Mouse (Mus musculus) cerebellum, adult 8-10 months (tissue): ENCODE results near the gene Klhdc2.

Experiments used
- DNase-seq: peaks from one replicate; pipeline ENCODE4 v3.0.0; 2022

The Klhdc2 gene

DNA sequence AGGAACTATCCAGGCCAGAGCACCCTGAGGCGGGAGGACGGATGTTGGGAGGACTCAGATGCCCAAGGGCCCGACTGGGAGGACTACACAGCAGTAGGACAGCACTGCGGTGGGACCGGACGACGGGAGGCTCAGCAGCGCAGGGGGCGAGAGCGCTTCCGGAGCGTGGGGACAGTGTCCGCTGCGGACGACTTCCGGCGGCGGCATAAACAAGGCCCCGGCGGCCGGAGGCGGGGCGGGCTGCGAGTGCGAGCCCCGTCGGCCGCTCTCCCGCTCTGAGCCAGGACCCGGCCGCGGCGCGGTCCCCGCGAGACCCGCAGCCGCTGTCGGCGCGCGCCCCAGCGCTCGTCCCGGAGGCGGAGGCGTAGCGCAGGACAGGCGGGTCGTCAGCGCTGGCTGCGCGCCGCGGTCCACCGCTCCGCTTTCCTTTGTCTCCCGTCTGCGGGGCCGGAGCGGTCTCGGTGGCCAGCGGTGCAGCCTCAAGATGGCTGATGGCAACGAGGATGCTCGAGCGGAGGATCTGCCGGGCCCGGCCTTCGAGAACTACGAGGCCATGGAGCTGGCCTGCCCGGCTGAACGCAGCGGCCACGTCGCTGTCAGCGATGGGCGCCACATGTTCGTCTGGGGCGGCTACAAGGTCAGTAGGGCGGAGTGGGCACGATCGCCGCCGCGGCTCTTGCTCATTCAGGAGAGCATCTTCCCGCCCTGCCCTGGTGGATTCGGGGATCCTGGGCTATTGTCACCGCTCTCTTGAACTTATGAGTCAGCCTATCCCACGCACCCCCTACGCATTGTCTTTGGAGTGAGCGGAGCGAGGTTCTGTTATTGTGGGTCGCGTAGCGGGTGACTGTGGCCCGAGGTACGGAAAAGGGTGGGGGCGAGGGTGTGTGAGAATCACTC lies at the start of gene Klhdc2:
Gene Klhdc2, plus strand, starts transcription at position 171 of the 900 bp plus-strand sequence.
- peak; percentile 84 for DNase-seq

DNA sequence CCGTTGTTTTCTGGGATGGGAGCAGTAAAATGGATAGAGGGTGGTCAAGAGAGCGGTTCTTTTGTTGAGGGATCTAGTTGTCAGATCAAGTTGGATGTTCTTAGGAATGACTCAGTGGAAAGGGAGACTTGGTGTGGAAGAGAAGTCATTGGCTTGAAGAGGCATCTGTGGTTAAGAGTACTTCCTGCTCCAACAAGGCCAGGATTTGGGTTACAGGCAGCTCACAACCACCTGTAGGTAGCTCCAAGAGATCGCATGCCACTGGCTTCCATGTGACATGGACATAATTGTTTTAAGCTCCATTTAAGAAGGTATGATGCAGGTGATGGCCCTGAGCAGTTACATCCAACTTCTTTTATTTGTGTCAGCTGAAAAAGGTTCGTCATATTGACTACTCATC lies 46.7 kb upstream of the Klhdc2 start:
- DNase-seq, result no peak

- no peak for DNase-seq
Observed at GRCm38 (mm10) chr12:69250756-69251155, 45.7 kb upstream of the Klhdc2 start.

- no peak for DNase-seq
Observed at GRCm38 (mm10) chr12:69253806-69254205, 42.7 kb upstream of the Klhdc2 start.

DNA sequence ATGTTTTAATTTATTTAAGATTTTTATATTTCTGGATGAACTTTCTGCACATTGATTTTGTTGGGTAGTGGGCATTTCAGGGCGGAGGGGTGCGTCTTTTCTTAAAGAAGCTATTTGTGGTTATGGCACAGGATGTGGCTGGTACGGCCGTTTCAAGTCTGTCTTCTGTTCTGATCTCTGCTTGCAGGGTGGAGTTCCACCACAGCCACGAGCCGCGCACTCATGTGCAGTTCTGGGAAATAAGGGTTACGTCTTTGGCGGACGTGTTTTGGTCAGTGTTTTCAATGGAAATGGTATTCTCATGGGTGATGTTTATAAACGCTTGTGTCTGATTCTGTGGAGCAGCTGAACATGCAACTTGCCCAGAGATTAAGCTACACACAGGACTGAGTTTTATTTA lies 38.6 kb upstream of the Klhdc2 start:
- no peak for DNase-seq

GRCm38 (mm10) chr12:69262251-69262650 lies 34.2 kb upstream of the Klhdc2 start:
- no peak for DNase-seq

DNA sequence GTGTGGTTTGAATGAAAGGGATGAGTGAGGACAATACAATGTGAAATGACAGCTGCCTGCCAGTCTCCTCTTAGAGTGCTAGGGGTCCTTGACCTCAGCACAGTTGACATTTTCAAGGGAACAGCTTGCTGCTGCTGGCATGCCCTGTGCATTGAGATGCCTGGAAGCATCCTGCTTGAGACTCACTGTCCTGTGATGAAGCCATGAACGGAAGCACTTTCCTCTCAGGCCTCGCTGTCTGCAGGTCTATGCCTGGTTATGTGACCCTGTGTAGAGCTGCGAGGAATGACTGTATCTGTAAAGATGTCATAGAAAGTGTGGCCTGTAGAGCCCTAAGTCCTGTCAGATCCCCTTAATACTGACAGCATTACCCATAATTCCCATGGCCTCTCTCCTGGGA lies 31.4 kb upstream of the Klhdc2 start:
- DNase-seq, result no peak

DNA sequence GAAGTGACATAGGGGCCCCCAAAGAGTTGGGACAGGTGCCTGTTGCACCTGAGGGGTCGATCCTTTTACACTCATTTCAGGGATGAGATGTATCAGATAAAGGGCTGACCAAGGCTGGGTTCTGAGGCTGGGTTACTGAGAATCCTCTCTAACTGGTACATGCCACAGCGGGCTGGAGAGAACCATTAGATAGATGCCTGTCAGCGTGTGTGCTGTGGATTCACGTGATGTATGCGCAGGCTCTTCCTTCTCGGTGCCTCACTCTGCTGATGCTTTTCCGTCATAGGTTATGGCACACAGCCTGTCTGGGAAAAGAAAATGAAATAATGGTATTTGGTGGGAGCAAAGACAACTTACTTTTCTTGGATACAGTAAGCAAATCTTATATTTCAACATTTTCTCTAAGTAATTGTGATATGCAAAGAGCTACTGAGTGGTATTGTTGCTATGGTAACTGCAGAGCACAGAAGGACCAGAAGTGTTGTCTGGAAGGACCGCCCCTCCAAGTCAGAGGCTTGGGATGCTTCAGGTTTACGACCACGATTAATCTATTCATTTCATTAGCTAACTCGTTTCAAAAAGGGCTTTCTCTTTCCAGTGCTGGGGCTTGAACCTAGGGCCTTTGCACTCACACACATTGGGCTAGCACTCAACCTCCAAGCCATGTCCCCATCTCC lies 28.4 kb upstream of the Klhdc2 start:
- DNase-seq, result no peak

- DNase-seq, result no peak
Observed at GRCm38 (mm10) chr12:69268956-69269355, 27.5 kb upstream of the Klhdc2 start.

DNA sequence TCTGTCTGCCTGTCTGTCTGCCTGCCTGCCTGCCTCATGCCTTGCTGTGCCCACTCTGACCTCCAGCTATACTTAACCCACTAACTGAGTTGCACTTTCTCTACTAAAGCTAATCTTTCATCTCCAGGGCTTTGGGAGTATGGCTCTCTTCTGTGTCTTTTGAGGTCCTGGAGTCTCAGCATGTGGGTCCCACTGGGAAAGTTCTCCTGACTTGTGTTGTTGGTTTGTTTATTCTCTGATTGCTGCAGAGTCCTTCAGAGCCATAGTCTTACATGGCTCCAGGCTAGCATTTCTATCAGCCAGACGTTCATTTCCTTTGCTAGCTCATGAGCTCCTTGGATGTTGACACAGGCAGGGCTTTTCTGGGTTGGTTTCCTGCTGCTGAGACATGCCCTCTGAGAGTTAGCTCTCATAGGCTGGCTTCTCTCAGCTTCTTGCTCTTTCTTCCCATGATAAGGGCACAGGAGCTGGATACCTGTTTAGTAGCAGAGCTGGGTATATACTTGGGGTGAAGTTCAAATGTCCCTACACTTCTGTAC lies 16.5 kb upstream of the Klhdc2 start:
- DNase-seq, result no peak

GRCm38 (mm10) chr12:69280915-69281314 lies 15.6 kb upstream of the Klhdc2 start:
- no peak for DNase-seq

- no peak for DNase-seq
Observed at GRCm38 (mm10) chr12:69283146-69283545, 13.3 kb upstream of the Klhdc2 start.

- DNase-seq, result no peak
Observed at GRCm38 (mm10) chr12:69287535-69287934, 8.9 kb upstream of the Klhdc2 start.

DNA sequence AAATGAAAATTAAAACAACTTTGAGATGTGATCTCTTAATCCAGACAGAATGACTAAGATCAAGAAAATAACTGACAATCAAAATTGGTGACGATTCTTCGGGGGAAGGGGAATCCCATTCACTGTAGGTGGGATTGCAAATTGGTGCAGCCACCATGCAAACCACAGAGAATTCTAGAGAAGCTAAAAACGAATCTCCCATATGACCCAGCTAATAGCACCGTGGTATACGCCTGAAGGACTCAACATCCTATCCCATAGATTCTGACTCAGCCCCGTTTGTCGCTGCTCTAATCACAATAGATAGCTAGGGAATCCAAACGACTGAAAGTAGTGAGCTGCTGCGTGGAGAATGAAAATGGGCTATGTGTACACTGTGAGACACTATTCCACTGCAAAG lies 7.8 kb upstream of the Klhdc2 start:
- DNase-seq, result no peak

GRCm38 (mm10) chr12:69292401-69292800 lies 4.1 kb upstream of the Klhdc2 start:
- DNase-seq, result no peak

DNA sequence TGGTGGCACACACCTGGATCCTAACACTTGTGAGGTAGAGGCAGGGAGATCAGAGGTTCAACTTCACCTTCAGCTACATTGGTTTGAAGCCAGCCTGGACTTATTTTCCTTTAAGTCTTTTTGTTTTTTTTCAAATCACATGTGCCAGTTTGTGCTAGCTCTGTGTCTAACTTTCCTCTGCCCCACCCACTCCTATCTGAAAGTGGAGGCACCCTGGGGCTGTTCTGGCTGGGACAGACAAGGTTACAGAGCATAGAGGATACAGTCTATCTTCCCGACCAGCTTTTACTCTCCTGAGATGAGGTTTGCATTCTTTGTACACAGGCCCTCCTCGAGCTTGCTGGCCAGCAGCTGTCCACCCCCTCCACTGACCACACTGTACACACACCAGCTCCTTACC lies 2.7 kb upstream of the Klhdc2 start:
- no peak for DNase-seq

GRCm38 (mm10) chr12:69294936-69295335 lies 1.5 kb upstream of the Klhdc2 start:
- no peak for DNase-seq

DNA sequence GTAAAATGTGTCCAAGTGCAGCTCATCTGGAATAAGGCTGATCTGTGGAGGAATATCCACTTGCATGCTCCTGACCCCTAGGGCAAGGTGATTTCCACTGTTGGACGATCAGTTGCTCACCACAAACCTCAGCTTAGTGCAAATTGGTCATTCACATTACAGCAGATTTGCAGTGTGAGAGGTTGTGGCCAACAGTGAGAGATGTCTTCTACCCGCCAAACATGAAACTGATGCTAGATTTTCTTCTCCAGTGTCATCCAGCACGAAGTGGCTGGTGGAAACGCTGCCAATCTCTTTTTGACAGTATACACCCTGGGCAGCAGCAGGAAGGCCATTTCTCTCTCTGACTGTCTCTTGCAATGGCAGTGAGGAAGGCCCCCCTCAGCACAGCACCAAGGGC lies 830 bp upstream of the Klhdc2 start:
- DNase-seq, result peak; percentile 34

DNA sequence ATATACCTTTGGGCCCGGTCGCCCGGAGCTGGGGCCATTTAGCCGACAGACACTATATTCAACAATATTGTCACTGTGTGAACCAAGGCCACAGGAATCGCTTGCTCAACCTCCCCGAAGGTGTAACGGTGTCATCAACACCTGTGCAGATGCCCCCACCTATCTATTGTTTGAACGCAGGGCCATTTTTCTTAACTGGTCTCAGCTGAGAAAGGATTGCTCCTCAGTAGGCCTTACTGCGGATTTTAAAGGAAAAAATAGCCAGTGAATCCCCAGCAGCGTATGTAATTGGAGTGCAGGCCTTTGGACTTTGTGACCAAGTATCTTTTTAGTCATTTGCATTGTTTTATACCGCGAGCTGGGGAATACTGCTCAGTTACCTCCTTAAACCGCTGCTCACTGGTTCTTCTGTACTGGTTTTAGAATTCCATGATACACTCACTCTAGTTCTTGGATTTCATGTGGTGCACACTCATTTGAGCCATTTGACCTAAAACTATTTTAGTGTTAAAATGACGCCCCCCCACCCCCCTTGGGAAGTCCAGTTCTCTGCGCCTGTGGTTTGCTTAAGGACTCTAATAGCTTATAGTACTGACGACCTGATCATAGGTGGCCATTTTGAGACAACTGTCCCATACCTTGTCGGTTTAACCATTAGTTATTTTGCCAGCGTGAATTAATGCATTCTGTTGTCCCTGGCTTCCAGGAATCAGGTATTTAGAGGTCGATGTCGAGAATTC lies 1.1 kb downstream of the Klhdc2 start:
- no peak for DNase-seq

DNA sequence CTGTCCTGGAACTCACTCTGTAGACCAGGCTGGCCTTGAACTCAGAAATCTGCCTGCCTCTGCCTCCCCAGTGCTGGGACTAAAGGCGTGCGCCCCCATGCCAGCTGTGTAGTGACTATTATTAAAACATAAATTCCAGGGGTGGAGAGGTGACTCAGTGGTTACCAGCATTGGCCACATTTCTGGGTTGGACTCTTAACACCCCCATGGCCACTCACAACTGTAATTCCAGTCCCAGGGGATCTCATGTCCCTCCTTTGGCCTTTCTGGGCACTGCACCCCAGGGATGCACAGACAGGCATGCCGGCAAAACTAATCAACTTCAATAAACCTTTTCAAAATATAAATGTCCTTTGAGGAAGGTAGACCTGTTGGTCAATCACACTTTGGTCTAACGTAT lies 1.8 kb downstream of the Klhdc2 start:
- DNase-seq, result no peak

GRCm38 (mm10) chr12:69299231-69299630 lies 2.8 kb downstream of the Klhdc2 start:
- DNase-seq, result no peak

DNA sequence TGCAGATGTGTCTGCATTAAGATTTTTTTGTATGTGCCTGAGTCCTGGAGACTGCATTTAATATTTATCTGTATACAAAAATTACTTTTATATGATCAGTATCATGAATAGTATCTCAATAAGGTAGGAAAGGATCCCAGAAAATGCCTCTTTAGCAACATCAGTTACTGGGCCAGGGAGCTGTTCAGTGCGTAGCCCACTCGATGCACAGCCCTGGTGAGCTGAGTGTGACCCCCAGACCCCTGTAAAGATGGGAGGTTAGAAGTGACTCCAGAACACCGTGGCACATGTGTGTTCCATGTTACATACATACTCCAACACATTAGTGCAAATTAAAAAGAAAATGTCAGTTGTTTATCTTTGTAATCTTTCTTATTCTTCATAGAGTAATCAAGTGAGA lies 3.4 kb downstream of the Klhdc2 start:
- DNase-seq, result no peak

DNA sequence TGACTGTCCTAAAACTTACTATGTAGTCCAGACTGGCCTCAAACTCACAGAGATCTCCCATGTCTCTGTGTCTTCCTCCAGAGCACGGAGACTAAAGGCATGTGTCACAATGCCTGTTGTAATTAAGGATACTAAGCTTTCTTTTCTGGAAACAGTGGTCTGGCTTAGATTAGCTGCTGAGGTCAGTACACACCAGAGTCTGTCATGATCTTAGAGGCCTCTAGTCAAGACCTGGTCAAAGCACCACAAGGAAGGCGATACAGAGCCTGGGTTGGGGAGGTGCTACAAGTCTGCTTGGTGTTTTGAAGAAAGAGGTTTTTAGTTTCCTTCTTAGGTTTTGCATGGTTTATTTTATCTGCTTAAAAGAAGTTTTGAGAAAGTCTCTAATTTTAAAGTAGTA lies 3.9 kb downstream of the Klhdc2 start:
- no peak for DNase-seq
